Mouse (Mus musculus) bone marrow macrophage, adult 2 months (primary cell): Measurements from ENCODE around the gene Spag16.

Experiments
- CTCF ChIP-seq: IDR thresholded peaks from 2 replicates; pipeline ENCODE4 v1.5.1; 2012; ENCODE audit warnings: low read depth, mild to moderate bottlenecking, low read length, moderate library complexity
- POLR2A ChIP-seq: IDR thresholded peaks from 2 replicates; pipeline ENCODE4 v1.6.1; 2012; ENCODE audit warnings: mild to moderate bottlenecking, low read depth, low read length, borderline replicate concordance

- no peak for TF ChIP-seq CTCF
- no peak for TF ChIP-seq POLR2A
These were observed 210.6 kb downstream of the Spag16 start for GRCm38 (mm10) chr1:70037384-70037783.
